Mouse (Mus musculus): ENCODE measurements around the gene Prdm2. TPM values are rescaled to one million over a fixed set of nuclear protein-coding genes. Genes with fewer than 3 reads are reported as not detected.

Prdm2 gene
- total RNA-seq, 2 experiments from 2014 or later, result 35.3 to 46.0 TPM

- intact Hi-C loops (cut with DNase I), result loop anchor here (2.0 kb wide), 1 partner anchor 51 kb away; the partner anchor contains the start of gene Prdm2
- peak; percentile 99 for DNase-seq (ENCODE audit: low spot score in 2 of 2)
Measured at GRCm38 (mm10) chr4:143161619-143162479, 50.9 kb downstream of the Prdm2 start.

GRCm38 (mm10) chr4:143160826-143161225, 52.0 kb downstream of the Prdm2 start:
- no peak for DNase-seq (ENCODE audit: low spot score in 2 of 2)
- intact Hi-C loops (cut with DNase I), result no loop called here

GRCm38 (mm10) chr4:143159336-143159735, 53.5 kb downstream of the Prdm2 start:
- intact Hi-C loops (cut with DNase I), result no loop called here

GRCm38 (mm10) chr4:143155871-143156270, 56.9 kb downstream of the Prdm2 start:
- intact Hi-C loops (cut with DNase I), result no loop called here
- DNase-seq (ENCODE audit: low spot score in 2 of 2), result no peak

More at GRCm38 (mm10) chr4:143159336-143159735, 53.5 kb downstream of the Prdm2 start:
- DNase-seq (ENCODE audit: low spot score in 2 of 2), result no peak

- DNase-seq (ENCODE audit: low spot score in 2 of 2), result no peak
- intact Hi-C loops (cut with DNase I), result no loop called here
Measured at GRCm38 (mm10) chr4:143155036-143155435, 57.8 kb downstream of the Prdm2 start.

- intact Hi-C loops (cut with DNase I), result loop anchor here (5.0 kb wide), 1 partner anchor 37 kb away; no protein-coding TSS in a partner anchor
- DNase-seq (ENCODE audit: low spot score in 2 of 2), result no peak
Measured at GRCm38 (mm10) chr4:143154571-143154970, 58.2 kb downstream of the Prdm2 start.

- intact Hi-C loops (cut with DNase I), result loop anchor here (5.0 kb wide), 1 partner anchor 35 kb away; no protein-coding TSS in a partner anchor
- no peak for DNase-seq (ENCODE audit: low spot score in 2 of 2)
Measured at GRCm38 (mm10) chr4:143152634-143153033, 60.2 kb downstream of the Prdm2 start.

- no peak for DNase-seq (ENCODE audit: low spot score in 2 of 2)
- intact Hi-C loops (cut with DNase I), result loop anchor here (5.0 kb wide), 1 partner anchor 34 kb away; no protein-coding TSS in a partner anchor
Measured at GRCm38 (mm10) chr4:143151267-143151666, 61.5 kb downstream of the Prdm2 start.

- DNase-seq (ENCODE audit: low spot score in 2 of 2), result no peak
- intact Hi-C loops (cut with DNase I), result no loop called here
Measured at GRCm38 (mm10) chr4:143147666-143148065, 65.1 kb downstream of the Prdm2 start.

- no peak for DNase-seq (ENCODE audit: low spot score in 2 of 2)
- intact Hi-C loops (cut with DNase I), result no loop called here
Measured at GRCm38 (mm10) chr4:143143615-143144014, 69.2 kb downstream of the Prdm2 start.

GRCm38 (mm10) chr4:143141645-143142259, 71.0 kb downstream of the Prdm2 start:
- intact Hi-C loops (cut with DNase I), result no loop called here
- DNase-seq (ENCODE audit: low spot score in 2 of 2), result no peak

GRCm38 (mm10) chr4:143140940-143141339, 71.9 kb downstream of the Prdm2 start:
- intact Hi-C loops (cut with DNase I), result no loop called here
- DNase-seq (ENCODE audit: low spot score in 2 of 2), result no peak

GRCm38 (mm10) chr4:143132433-143132832, 80.4 kb downstream of the Prdm2 start:
- intact Hi-C loops (cut with DNase I), result no loop called here
- DNase-seq (ENCODE audit: low spot score in 2 of 2), result peak; percentile 65 to 66

GRCm38 (mm10) chr4:143130441-143130840, 82.4 kb downstream of the Prdm2 start:
- intact Hi-C loops (cut with DNase I), result no loop called here
- DNase-seq (ENCODE audit: low spot score in 2 of 2), result no peak

GRCm38 (mm10) chr4:143129261-143129760, 83.5 kb downstream of the Prdm2 start:
- DNase-seq (ENCODE audit: low spot score in 2 of 2), result no peak
- intact Hi-C loops (cut with DNase I), result no loop called here

GRCm38 (mm10) chr4:143127171-143127570, 85.6 kb downstream of the Prdm2 start:
- intact Hi-C loops (cut with DNase I), result no loop called here
- DNase-seq (ENCODE audit: low spot score in 2 of 2), result no peak

- intact Hi-C loops (cut with DNase I), result no loop called here
- DNase-seq (ENCODE audit: low spot score in 2 of 2), result peak; percentile 49 to 60
Measured at GRCm38 (mm10) chr4:143126476-143126875, 86.3 kb downstream of the Prdm2 start.

- intact Hi-C loops (cut with DNase I), result no loop called here
- no peak for DNase-seq (ENCODE audit: low spot score in 2 of 2)
Measured at GRCm38 (mm10) chr4:143125290-143125689, 87.5 kb downstream of the Prdm2 start.

GRCm38 (mm10) chr4:143123043-143123442, 89.8 kb downstream of the Prdm2 start:
- intact Hi-C loops (cut with DNase I), result no loop called here
- no peak for DNase-seq (ENCODE audit: low spot score in 2 of 2)

- intact Hi-C loops (cut with DNase I), result no loop called here
- no peak for DNase-seq (ENCODE audit: low spot score in 2 of 2)
Measured at GRCm38 (mm10) chr4:143121174-143121573, 91.6 kb downstream of the Prdm2 start.

All from left cerebral cortex, postnatal 36 days (tissue).